Mouse (Mus musculus) megakaryocyte-erythroid progenitor cell, adult 5-6 weeks (primary cell): ENCODE data around the gene Hoxb2. TPM values are rescaled to one million over a fixed set of nuclear protein-coding genes. Genes with fewer than 3 reads are reported as not detected.

Experiments used
- ATAC-seq: replicated peaks from 2 replicates; pipeline ENCODE4 v1.8.0; 2016; ENCODE audit warnings: mild to moderate bottlenecking, inconsistent platforms; ENCODE audit not compliant: severe bottlenecking, poor library complexity, low FRiP score, low TSS enrichment
- total RNA-seq, 2 experiments: library from RNA; stranded (forward) in 1 of 2; stranded (reverse) in 1 of 2; fragments of 200-1000, 215-1000 nt in 1 of 2; fragments of >200 nt in 1 of 2; fragmentation: Nextera tagmentation in 1 of 2; gene quantifications; 2 replicates each; pipeline ENCODE4 v1.2.3; 2014 to 2017

The Hoxb2 gene
- total RNA-seq, 2 experiments from 2014 or later: 0.37 to 0.42 TPM

GRCm38 (mm10) chr11:96372519-96372918 lies 22.2 kb downstream of the Hoxb2 start:
- no peak for ATAC-seq

GRCm38 (mm10) chr11:96374810-96375209 lies 24.5 kb downstream of the Hoxb2 start:
- no peak for ATAC-seq

- no peak for ATAC-seq
Observed at GRCm38 (mm10) chr11:96383381-96383780, 33.1 kb downstream of the Hoxb2 start.

GRCm38 (mm10) chr11:96387635-96388034 lies 37.3 kb downstream of the Hoxb2 start:
- ATAC-seq: no peak

GRCm38 (mm10) chr11:96396772-96397626 lies 46.7 kb downstream of the Hoxb2 start:
- no peak for ATAC-seq

- ATAC-seq: peak; percentile 26; the same call in 1 of the 2 replicates
Observed at GRCm38 (mm10) chr11:96397806-96398335, 47.5 kb downstream of the Hoxb2 start.

GRCm38 (mm10) chr11:96399923-96400322 lies 49.6 kb downstream of the Hoxb2 start:
- peak; percentile 78 for ATAC-seq

Other genes starting within 250 kb of the Hoxb2 start
- not detected in 2 replicates for gene Calcoco2, start 238.6 kb upstream of the Hoxb2 start, total RNA-seq (2014; fragmentation: Nextera tagmentation)
- not detected in 2 replicates for gene Calcoco2, start 238.6 kb upstream of the Hoxb2 start, total RNA-seq (2017)
- not detected in 2 replicates for gene Ttll6, start 216.7 kb upstream of the Hoxb2 start, total RNA-seq (2014; fragmentation: Nextera tagmentation)
- gene Ttll6, start 216.7 kb upstream of the Hoxb2 start, total RNA-seq (2017): not detected in 2 replicates
- not detected in 2 replicates for gene Hoxb13, start 156.2 kb upstream of the Hoxb2 start, total RNA-seq (2014; fragmentation: Nextera tagmentation)
- gene Hoxb13, start 156.2 kb upstream of the Hoxb2 start, total RNA-seq (2017): not detected in 2 replicates
- not detected in 2 replicates for gene Hoxb9, start 79.1 kb upstream of the Hoxb2 start, total RNA-seq (2014; fragmentation: Nextera tagmentation)
- not detected in 2 replicates for gene Hoxb9, start 79.1 kb upstream of the Hoxb2 start, total RNA-seq (2017)
- not detected in 2 replicates for gene Hoxb8, start 68.6 kb upstream of the Hoxb2 start, total RNA-seq (2014; fragmentation: Nextera tagmentation)
- not detected in 2 replicates for gene Hoxb8, start 68.6 kb upstream of the Hoxb2 start, total RNA-seq (2017)
- not detected in 2 replicates for gene Hoxb7, start 63.9 kb upstream of the Hoxb2 start, total RNA-seq (2014; fragmentation: Nextera tagmentation)
- not detected in 2 replicates for gene Hoxb7, start 63.9 kb upstream of the Hoxb2 start, total RNA-seq (2017)
- gene Hoxb6, start 58.0 kb upstream of the Hoxb2 start, total RNA-seq (2014; fragmentation: Nextera tagmentation): not detected in 2 replicates
- gene Hoxb6, start 58.0 kb upstream of the Hoxb2 start, total RNA-seq (2017): 0.72 TPM in 1 of 2 replicates, not detected in the other
- not detected in 2 replicates for gene Hoxb5, start 47.2 kb upstream of the Hoxb2 start, total RNA-seq (2014; fragmentation: Nextera tagmentation)
- gene Hoxb5, start 47.2 kb upstream of the Hoxb2 start, total RNA-seq (2017): not detected in 2 replicates
- 0.12 and 0.66 TPM in 2 replicates for gene Hoxb4, start 32.3 kb upstream of the Hoxb2 start, total RNA-seq (2014; fragmentation: Nextera tagmentation)
- 0.70 and 1.9 TPM in 2 replicates for gene Hoxb4, start 32.3 kb upstream of the Hoxb2 start, total RNA-seq (2017)
- gene Hoxb3, start 27.2 kb upstream of the Hoxb2 start, total RNA-seq (2014; fragmentation: Nextera tagmentation): 0.28 and 0.79 TPM in 2 replicates
- not detected in 2 replicates for gene Hoxb3, start 27.2 kb upstream of the Hoxb2 start, total RNA-seq (2017)
- gene Hoxb1, start 15.2 kb downstream of the Hoxb2 start, total RNA-seq (2014; fragmentation: Nextera tagmentation): not detected in 2 replicates
- gene Hoxb1, start 15.2 kb downstream of the Hoxb2 start, total RNA-seq (2017): not detected in 2 replicates
- 2.7 and 11.3 TPM in 2 replicates for gene Skap1, start 114.1 kb downstream of the Hoxb2 start, total RNA-seq (2014; fragmentation: Nextera tagmentation)
- gene Skap1, start 114.1 kb downstream of the Hoxb2 start, total RNA-seq (2017): 3.7 TPM in 1 of 2 replicates, not detected in the other